Mouse (Mus musculus) forebrain, embryonic 11.5 days (tissue): Measurements from ENCODE around the gene Kdm6a. TPM values are rescaled to one million over a fixed set of nuclear protein-coding genes. Genes with fewer than 3 reads are reported as not detected.
A peak's percentile ranks its signal among the peaks of the same experiment; 100 is the strongest.

Source experiments
- ATAC-seq: fragments of 200-750 bp; cut with Nextera tagmentation; replicated peaks from 2 replicates; pipeline ENCODE4 v1.8.0; 2017; ENCODE audit warnings: moderate TSS enrichment; ENCODE audit not compliant: low FRiP score
- DNase-seq: peaks from one replicate; pipeline ENCODE4 v3.0.0-alpha.2; 2017; ENCODE audit warnings: low spot score
- H3K27ac ChIP-seq: fragments of 300-500 bp; sonication (generic); 2 replicates; pipeline ENCODE4 v1.5.1; 2014; ENCODE audit warnings: low read depth, low read length
- H3K27me3 ChIP-seq: fragments of 300-500 bp; sonication (generic); 2 replicates; pipeline ENCODE4 v1.6.1; 2014; ENCODE audit warnings: mild to moderate bottlenecking, low read length, mixed read lengths; ENCODE audit not compliant: control insufficient read depth, insufficient read depth
- H3K36me3 ChIP-seq: fragments of 300-500 bp; sonication (generic); 2 replicates; pipeline ENCODE4 v1.6.1; 2014; ENCODE audit warnings: mild to moderate bottlenecking, low read length, moderate library complexity, mixed read lengths; ENCODE audit not compliant: control insufficient read depth, insufficient read depth
- H3K4me1 ChIP-seq: fragments of 300-500 bp; sonication (generic); replicated peaks from 2 replicates; pipeline ENCODE4 v1.6.1; 2014; ENCODE audit warnings: low read length, mixed read lengths; ENCODE audit not compliant: control insufficient read depth, insufficient read depth
- H3K4me2 ChIP-seq: fragments of 300-500 bp; sonication (generic); 2 replicates; pipeline ENCODE4 v1.6.1; 2014; ENCODE audit warnings: low read depth, mild to moderate bottlenecking, low read length, moderate library complexity, mixed read lengths; ENCODE audit not compliant: severe bottlenecking
- H3K4me3 ChIP-seq: fragments of 300-500 bp; sonication (generic); 2 replicates; pipeline ENCODE4 v1.5.1; 2014; ENCODE audit warnings: low read depth, low read length
- H3K9ac ChIP-seq: fragments of 300-500 bp; sonication (generic); 2 replicates; pipeline ENCODE4 v1.6.1; 2014; ENCODE audit warnings: low read length
- H3K9me3 ChIP-seq: fragments of 300-500 bp; sonication (generic); 2 replicates; pipeline ENCODE4 v1.6.1; 2016; ENCODE audit warnings: low read length, mixed read lengths; ENCODE audit not compliant: control insufficient read depth
- WGBS: fragments of 180-500 bp; shearing (Covaris S2); extraction: QIAGEN DNeasy Blood & Tissue Kit; methylation state at CpG from one replicate; pipeline ENCODE4 v1.1.7; 2014; 5-methylcytosine and 5-hydroxymethylcytosine counted together
- polyA plus RNA-seq: library from polyadenylated mRNA; unstranded; fragments of >200 nt; fragmentation: Nextera tagmentation; extraction: Ambion mirVana; gene quantifications from 2 replicates; pipeline ENCODE4 v1.2.1, GENCODE M21; 2014

Kdm6a gene
- 33.6 and 36.2 TPM in 2 replicates for polyA plus RNA-seq

- DNase-seq = peak; percentile 96
- Histone ChIP-seq H3K36me3 (no peaks in the 10 kb centered on the region), H3K27me3 (no peaks in the 10 kb centered on the region), H3K9ac (peak within 1 kb of the TSS; percentile 88), H3K4me3 (peak within 1 kb of the TSS; percentile 77), H3K4me1 (no peaks in the 10 kb centered on the region; the same call in 1 of the 2 replicates), H3K27ac (peak within 1 kb of the TSS; percentile 91), H3K4me2 (peak within 1 kb of the TSS; percentile 59), H3K9me3 (no peaks in the 10 kb centered on the region)
- under 1% methylated on average over 41 of the region's 50 CpGs for WGBS
- peak; percentile 99 for ATAC-seq
Observed at GRCm38 (mm10) chrX:18162192-18162857, at the start of gene Kdm6a. Gene Kdm6a (plus strand): TSS chrX:18162575.

GRCm38 (mm10) chrX:18145557-18145956, 16.8 kb upstream of the Kdm6a start, which contains the start of gene Dusp21:
Gene Dusp21 (plus strand): TSS chrX:18145857.
- Histone ChIP-seq H3K9ac (no peak within 1 kb of the TSS), H3K4me1 (no peaks in the 10 kb centered on the region), H3K36me3 (no peaks in the 10 kb centered on the region), H3K4me2 (no peak within 1 kb of the TSS), H3K9me3 (no peaks in the 10 kb centered on the region), H3K27me3 (no peaks in the 10 kb centered on the region), H3K4me3 (no peak within 1 kb of the TSS), H3K27ac (no peak within 1 kb of the TSS)
- ATAC-seq = no peak
- no peak for DNase-seq
- WGBS = 80% methylated on average over 1 of the region's 1 CpGs

- Histone ChIP-seq H3K9me3 (no peaks in the 10 kb centered on the region), H3K4me1 (no peaks in the 10 kb centered on the region; the same call in 1 of the 2 replicates), H3K4me2 (no peak overlapping the region; the same call in 1 of the 2 replicates), H3K27me3 (no peaks in the 10 kb centered on the region), H3K27ac (no peak overlapping the region), H3K9ac (no peak overlapping the region), H3K4me3 (no peak overlapping the region; the same call in 1 of the 2 replicates), H3K36me3 (no peaks in the 10 kb centered on the region)
- WGBS = 61% methylated on average over 4 of the region's 4 CpGs
- ATAC-seq = no peak
- no peak for DNase-seq
Observed at GRCm38 (mm10) chrX:18160734-18161442, 1.5 kb upstream of the Kdm6a start.

GRCm38 (mm10) chrX:18161796-18162191, 581 bp upstream of the Kdm6a start:
- Histone ChIP-seq H3K9ac (peak overlapping the region; percentile 70), H3K27me3 (no peaks in the 10 kb centered on the region), H3K9me3 (no peaks in the 10 kb centered on the region), H3K4me1 (no peaks in the 10 kb centered on the region; the same call in 1 of the 2 replicates), H3K27ac (peak overlapping the region; percentile 84), H3K36me3 (no peaks in the 10 kb centered on the region), H3K4me3 (peak overlapping the region; percentile 77), H3K4me2 (peak overlapping the region; percentile 59)
- DNase-seq (no peak), ATAC-seq (peak; percentile 72)
- WGBS = under 1% methylated on average over 20 of the region's 28 CpGs

GRCm38 (mm10) chrX:18162861-18163731, 721 bp downstream of the Kdm6a start:
- peak; percentile 39 for ATAC-seq
- H3K9me3 ChIP-seq = no peaks in the 10 kb centered on the region
- under 1% methylated on average over 62 of the region's 95 CpGs for WGBS
- peak overlapping the region; percentile 46 for H3K4me2 ChIP-seq
- H3K27ac ChIP-seq = peak overlapping the region; percentile 91
- peak; percentile 81 for DNase-seq
- H3K27me3 ChIP-seq = no peaks in the 10 kb centered on the region
- peak overlapping the region; percentile 77 for H3K4me3 ChIP-seq
- peak overlapping the region; percentile 88 for H3K9ac ChIP-seq
- no peaks in the 10 kb centered on the region for H3K36me3 ChIP-seq
- H3K4me1 ChIP-seq = no peaks in the 10 kb centered on the region; the same call in 1 of the 2 replicates

- Histone ChIP-seq H3K27me3 (no peaks in the 10 kb centered on the region), H3K4me3 (peak overlapping the region; percentile 77), H3K4me1 (no peaks in the 10 kb centered on the region; the same call in 1 of the 2 replicates), H3K27ac (peak overlapping the region; percentile 91; the same call in 1 of the 2 replicates), H3K36me3 (no peaks in the 10 kb centered on the region), H3K4me2 (peak overlapping the region; percentile 46), H3K9ac (peak overlapping the region; percentile 88), H3K9me3 (no peaks in the 10 kb centered on the region)
- DNase-seq (peak; percentile 55), ATAC-seq (no peak)
- 2% methylated on average over 10 of the region's 10 CpGs for WGBS
Observed at GRCm38 (mm10) chrX:18163917-18164624, 1.7 kb downstream of the Kdm6a start.

- Histone ChIP-seq H3K4me3 (no peak overlapping the region), H3K9ac (no peak overlapping the region), H3K27ac (no peak overlapping the region), H3K27me3 (no peaks in the 10 kb centered on the region), H3K4me2 (no peak overlapping the region), H3K4me1 (no peaks in the 10 kb centered on the region; the same call in 1 of the 2 replicates), H3K9me3 (no peaks in the 10 kb centered on the region), H3K36me3 (no peaks in the 10 kb centered on the region)
- ATAC-seq (no peak), DNase-seq (no peak)
- 81% methylated on average over 2 of the region's 2 CpGs for WGBS
Observed at GRCm38 (mm10) chrX:18165121-18165520, 2.7 kb downstream of the Kdm6a start.
